Mouse (Mus musculus): Measurements from ENCODE around the gene Zfp36l2. TPM values are rescaled to one million over a fixed set of nuclear protein-coding genes. Genes with fewer than 3 reads are reported as not detected.
"Not testable (repeated sequence)": the region's sequence is repeated elsewhere in the genome, so short reads cannot be mapped to it uniquely, and the experiment has no call there.

The Zfp36l2 gene
- polyA plus RNA-seq, 1 experiment from 2014 or later, result 25.7 TPM

DNA sequence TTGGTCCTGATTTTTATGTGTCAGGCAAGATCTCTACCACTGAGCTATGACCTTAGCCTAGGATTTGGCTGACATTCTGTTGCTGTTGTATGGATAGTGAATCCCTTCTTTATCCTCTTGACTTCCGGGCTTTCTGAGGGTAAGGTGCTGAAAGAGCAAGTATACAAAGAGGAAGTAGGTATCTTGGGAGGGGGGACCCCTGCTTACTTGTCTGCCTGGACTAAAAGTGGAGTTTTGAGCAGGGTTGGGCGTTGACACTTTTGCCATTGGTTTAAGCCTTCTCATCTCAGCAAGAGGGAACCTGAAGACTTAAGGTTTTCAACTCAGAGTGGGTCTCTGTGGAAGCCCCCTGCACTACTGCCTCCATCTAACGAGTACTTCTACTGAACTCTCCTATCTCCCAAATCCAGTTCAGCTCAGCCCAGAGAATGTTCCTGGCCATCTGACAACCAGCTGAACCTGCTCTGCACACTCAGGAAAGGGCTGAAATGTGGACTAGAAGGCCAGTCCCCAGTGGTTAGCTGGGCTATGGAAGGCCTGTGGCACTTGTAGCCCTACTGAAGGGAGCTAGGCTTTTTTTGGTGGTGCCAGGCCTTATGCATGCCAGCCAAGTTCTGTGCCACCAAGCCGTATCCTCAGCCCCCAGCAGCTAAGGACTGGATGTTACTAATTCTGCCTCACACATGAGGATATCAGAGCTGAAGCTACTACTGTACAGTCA, 6.7 kb upstream of the Zfp36l2 start:
- 77% methylated on average over 4 of the region's 4 CpGs for WGBS
- Histone ChIP-seq H3K27ac (no peak overlapping the region), H3K9ac (no peak overlapping the region), H3K9me3 (no peaks in the 10 kb centered on the region), H3K4me1 (peaks cover 12% of the 10 kb centered on the region), H3K4me3 (replicated peaks) (no peak overlapping the region), H3K27me3 (replicated peaks) (no peaks in the 10 kb centered on the region), H3K36me3 (peaks cover 7% of the 10 kb centered on the region), H3K4me2 (no peak overlapping the region)
- no peak for ATAC-seq (ENCODE audit: insufficient read depth, low FRiP score, low read depth)

DNA sequence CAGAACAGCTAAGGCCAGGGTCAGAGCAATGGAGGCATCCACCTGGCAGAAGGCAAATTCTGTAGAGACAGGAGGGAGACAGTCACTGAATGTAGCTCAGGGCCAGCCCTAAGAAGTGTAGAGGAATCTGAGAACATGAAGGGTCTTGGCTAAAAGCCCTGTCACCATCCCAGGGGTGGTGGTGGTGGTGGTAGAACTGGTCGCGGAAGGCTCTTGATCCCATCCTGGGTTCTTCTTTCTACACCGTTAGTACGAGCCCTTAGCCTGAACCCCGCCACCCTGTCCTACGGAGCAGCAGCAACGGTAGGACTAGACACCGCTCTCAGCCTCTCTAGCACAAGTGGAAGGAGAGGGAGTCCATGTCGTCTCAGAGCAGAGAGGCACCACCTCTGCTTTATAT, 5.7 kb upstream of the Zfp36l2 start:
- Histone ChIP-seq H3K9me3 (no peaks in the 10 kb centered on the region), H3K27me3 (replicated peaks) (no peaks in the 10 kb centered on the region), H3K27ac (no peak overlapping the region), H3K4me2 (no peak overlapping the region), H3K9ac (no peak overlapping the region), H3K4me3 (replicated peaks) (no peak overlapping the region), H3K4me1 (peaks cover 22% of the 10 kb centered on the region), H3K36me3 (peaks cover 7% of the 10 kb centered on the region)
- 84% methylated on average over 9 of the region's 9 CpGs for WGBS
- ATAC-seq (ENCODE audit: insufficient read depth, low FRiP score, low read depth), result no peak

DNA sequence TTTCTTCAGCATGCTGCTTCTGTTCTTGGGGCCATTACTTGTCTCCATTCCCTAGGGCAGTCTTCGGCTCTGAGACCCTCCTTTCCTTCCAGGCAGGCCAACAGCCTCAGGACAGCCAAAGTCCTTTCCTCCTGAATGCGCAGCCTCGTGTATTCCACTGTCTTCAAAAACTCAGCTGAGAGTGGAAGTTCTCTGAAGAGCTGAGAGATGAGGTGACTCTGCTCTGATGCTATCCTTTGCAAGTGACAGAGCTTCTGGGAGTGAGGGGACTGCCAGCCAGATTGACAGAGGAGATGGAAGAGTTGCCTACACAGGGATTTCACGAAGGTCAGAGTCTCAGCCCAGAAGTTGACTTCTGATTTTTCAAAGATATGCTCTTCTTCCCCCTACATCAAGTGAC, 4.2 kb upstream of the Zfp36l2 start:
- Histone ChIP-seq H3K4me2 (no peak overlapping the region), H3K27ac (no peak overlapping the region)
- 82% methylated on average over 4 of the region's 4 CpGs for WGBS

DNA sequence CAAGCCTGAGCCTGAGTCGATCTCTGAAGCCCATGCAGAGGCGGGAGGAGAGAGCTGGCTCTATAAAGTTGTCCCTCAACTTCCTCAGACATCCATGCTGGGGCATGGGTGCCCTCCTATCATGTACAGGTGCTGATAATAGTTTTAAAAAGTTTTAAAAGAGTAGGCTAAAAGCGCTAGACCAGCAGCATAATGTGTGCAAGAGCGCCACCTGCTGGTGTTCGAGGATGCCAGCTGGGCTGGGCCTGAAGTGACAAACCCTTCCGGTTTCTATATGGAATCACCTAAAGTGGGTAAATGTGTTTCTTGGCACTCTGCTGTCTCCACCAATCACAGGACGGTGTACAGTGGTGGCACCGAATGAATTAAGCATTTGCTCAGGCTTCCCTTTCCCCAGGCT, 3.1 kb upstream of the Zfp36l2 start:
- Histone ChIP-seq H3K9me3 (no peaks in the 10 kb centered on the region), H3K36me3 (peaks cover 15% of the 10 kb centered on the region), H3K9ac (no peak overlapping the region), H3K4me2 (no peak overlapping the region), H3K4me1 (peaks cover 20% of the 10 kb centered on the region), H3K27me3 (replicated peaks) (no peaks in the 10 kb centered on the region), H3K4me3 (replicated peaks) (no peak overlapping the region), H3K27ac (0 out of 2 replicates have a peak overlapping the region, but pooled peaks have one; percentile 99)
- WGBS, result 25% methylated on average over 8 of the region's 8 CpGs
- ATAC-seq (ENCODE audit: insufficient read depth, low FRiP score, low read depth), result no peak

More for the DNA sequence above, 4.2 kb upstream of the Zfp36l2 start:
- Histone ChIP-seq H3K9ac (no peak overlapping the region), H3K9me3 (no peaks in the 10 kb centered on the region), H3K4me3 (replicated peaks) (no peak overlapping the region), H3K36me3 (peaks cover 7% of the 10 kb centered on the region), H3K4me1 (peaks cover 20% of the 10 kb centered on the region), H3K27me3 (replicated peaks) (no peaks in the 10 kb centered on the region)
- ATAC-seq (ENCODE audit: insufficient read depth, low FRiP score, low read depth), result no peak

DNA sequence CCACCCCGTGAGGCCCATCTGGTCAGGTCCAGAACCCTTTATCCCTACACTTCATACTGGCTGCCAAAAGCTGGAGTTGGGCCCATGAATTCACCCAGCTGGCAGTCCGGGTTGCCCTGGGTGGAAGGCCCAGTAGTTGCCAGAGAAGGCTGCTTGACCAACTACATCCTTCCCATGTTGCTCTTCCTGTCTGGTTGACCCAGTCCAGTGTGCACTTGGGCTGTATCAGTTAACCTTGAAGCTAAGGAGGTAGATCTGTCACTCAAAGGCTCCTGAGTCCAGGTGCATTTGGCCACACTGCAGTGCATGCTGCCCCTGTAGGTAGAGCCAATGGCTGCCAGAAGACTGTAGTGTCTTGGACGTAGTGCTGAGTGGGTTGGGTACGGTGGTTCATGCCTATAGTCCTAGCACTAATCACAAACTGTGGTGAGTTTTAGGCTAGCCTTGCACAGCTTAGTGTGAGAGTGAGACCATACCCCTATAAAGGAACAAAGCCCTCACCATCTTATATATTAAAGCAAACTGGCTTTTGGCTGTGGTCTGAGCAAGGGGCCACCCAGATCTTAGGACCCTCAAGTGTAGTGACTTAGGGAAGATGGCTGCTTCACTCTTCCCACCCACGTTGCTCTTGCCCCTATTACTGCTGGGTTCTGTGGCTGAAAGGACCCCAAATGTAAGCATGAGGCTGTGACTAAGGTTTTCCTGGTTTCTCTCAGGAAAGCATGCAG, 1.5 kb upstream of the Zfp36l2 start:
- H3K27ac ChIP-seq, result peak overlapping the region; percentile 99

DNA sequence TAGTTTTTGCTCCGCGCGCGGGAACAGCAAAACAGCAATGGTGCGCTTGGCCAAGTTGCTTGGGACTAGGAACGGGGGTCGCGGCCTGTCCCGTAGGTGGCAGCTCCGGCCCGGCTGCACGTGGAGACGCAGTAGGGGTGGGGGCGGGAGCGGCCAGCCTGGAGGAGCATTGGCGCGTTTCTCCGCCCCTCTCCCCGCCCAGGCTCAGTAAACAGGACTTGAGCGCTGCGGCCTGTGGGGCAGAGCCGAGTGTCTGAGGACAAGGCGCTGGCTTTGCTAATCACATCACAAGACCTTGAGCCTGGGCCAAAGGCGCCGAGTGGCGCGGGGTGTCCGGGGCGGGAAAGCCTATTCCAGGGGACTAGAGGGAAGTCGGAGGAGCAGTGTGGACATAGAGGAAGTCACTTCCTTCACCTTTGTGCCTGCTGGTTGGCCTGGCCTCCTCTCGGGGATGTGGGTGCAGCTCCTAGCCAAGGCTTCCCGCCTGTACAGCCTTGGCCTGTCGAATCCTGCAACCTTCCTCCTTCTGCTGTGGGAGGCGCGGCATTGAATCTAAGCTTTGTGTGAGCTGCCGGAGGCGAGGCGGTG, 721 bp upstream of the Zfp36l2 start:
- Histone ChIP-seq H3K9me3 (no peaks in the 10 kb centered on the region), H3K36me3 (peaks cover 15% of the 10 kb centered on the region), H3K4me2 (peak overlapping the region; percentile 95), H3K27ac (peak overlapping the region; percentile 99), H3K9ac (peak overlapping the region; percentile 59; the same call in 1 of the 2 replicates), H3K27me3 (replicated peaks) (no peaks in the 10 kb centered on the region), H3K4me1 (peaks cover 21% of the 10 kb centered on the region), H3K4me3 (replicated peaks) (peak overlapping the region; percentile 76)
- peak; percentile 84 for ATAC-seq (ENCODE audit: insufficient read depth, low FRiP score, low read depth)
- 1% methylated on average over 38 of the region's 38 CpGs for WGBS

More for the DNA sequence above, 1.5 kb upstream of the Zfp36l2 start:
- ATAC-seq (ENCODE audit: insufficient read depth, low FRiP score, low read depth), result no peak
- H3K9ac ChIP-seq, result 0 out of 2 replicates have a peak overlapping the region, but pooled peaks have one; percentile 6
- no peaks in the 10 kb centered on the region for H3K27me3 ChIP-seq (replicated peaks)
- no peaks in the 10 kb centered on the region for H3K9me3 ChIP-seq
- peak overlapping the region; percentile 95 for H3K4me2 ChIP-seq
- H3K4me1 ChIP-seq, result peaks cover 20% of the 10 kb centered on the region
- peak overlapping the region; percentile 76 for H3K4me3 ChIP-seq (replicated peaks)
- H3K36me3 ChIP-seq, result peaks cover 15% of the 10 kb centered on the region
- WGBS, result 61% methylated on average over 5 of the region's 5 CpGs

DNA sequence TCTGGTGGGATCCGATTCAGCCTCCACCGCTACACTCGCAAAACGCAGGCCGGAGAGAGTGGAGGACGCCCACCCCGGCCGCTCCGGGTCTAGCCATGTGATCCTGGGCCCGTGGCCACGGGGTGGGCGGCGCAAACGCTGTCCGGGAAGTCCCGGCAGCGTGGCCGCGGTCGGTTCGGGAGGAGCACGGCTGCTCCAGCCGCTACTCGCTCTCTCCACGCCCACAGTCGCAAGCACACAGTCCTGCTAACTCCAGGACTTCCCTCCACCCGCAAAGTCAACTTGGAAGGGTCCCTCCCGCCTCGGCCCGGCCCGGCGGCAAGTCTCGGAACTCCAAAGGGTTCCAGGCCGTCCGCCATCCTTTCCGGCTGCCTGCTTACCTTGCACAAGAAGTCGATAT, 483 bp downstream of the Zfp36l2 start:
- H3K27me3 ChIP-seq (replicated peaks); H3K9me3 ChIP-seq: not testable (repeated sequence)
- H3K9ac ChIP-seq, result peak overlapping the region; percentile 84
- WGBS, result under 1% methylated on average over 11 of the region's 37 CpGs
- peak overlapping the region; percentile 95 for H3K4me2 ChIP-seq
- ATAC-seq (ENCODE audit: insufficient read depth, low FRiP score, low read depth), result peak; percentile 12; the same call in 1 of the 2 replicates
- peak overlapping the region; percentile 99 for H3K27ac ChIP-seq
- H3K36me3 ChIP-seq, result peaks cover 14% of the 10 kb centered on the region
- peak overlapping the region; percentile 83 for H3K4me3 ChIP-seq (replicated peaks)
- peaks cover 33% of the 10 kb centered on the region for H3K4me1 ChIP-seq

DNA sequence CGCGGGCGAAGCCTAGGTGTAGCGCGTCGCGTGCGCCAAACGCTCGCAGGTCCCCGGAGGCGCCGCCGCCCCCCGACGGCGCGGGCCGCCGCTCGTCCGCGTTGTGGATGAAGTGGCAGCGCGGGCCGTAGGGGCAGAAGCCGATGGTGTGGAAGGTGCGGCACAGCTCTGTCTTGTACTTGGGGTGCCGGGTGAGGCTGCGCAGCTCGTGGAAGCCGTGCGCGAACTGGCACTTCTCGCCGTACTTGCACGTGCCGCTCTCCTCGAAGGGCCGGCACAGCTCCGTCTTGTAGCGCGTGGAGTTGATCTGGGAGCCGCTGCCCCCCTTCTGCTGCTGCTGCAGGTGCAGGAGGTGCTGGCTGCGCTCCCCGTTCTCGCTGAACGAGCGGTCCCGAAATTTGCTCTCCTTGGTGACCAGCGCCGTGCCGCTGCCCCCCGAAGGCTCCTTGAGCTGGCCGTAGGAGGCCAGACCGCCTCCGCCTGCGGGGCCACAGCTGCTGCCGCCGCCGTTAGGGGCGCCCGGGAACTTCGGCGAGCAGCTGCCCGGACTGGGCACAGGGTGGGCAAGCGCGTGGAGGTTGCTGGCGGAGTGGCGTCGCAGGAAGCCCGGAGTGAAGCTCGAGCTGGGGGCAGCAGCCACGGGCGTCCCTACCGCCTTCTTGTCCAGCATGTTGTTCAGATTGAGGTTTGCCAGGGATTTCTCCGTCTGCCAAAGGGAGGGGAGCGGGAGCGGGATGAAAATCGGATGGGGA, 1.1 kb downstream of the Zfp36l2 start:
- Histone ChIP-seq H3K36me3 (peaks cover 9% of the 10 kb centered on the region; the same call in 1 of the 2 replicates), H3K27ac (peak overlapping the region; percentile 96), H3K4me2 (peak overlapping the region; percentile 55), H3K27me3 (replicated peaks) (no peaks in the 10 kb centered on the region), H3K9ac (peak overlapping the region; percentile 84), H3K4me3 (replicated peaks) (peak overlapping the region; percentile 83), H3K4me1 (peaks cover 40% of the 10 kb centered on the region), H3K9me3 (no peaks in the 10 kb centered on the region)
- no peak for ATAC-seq (ENCODE audit: insufficient read depth, low FRiP score, low read depth)
- WGBS, result under 1% methylated on average over 79 of the region's 80 CpGs

DNA sequence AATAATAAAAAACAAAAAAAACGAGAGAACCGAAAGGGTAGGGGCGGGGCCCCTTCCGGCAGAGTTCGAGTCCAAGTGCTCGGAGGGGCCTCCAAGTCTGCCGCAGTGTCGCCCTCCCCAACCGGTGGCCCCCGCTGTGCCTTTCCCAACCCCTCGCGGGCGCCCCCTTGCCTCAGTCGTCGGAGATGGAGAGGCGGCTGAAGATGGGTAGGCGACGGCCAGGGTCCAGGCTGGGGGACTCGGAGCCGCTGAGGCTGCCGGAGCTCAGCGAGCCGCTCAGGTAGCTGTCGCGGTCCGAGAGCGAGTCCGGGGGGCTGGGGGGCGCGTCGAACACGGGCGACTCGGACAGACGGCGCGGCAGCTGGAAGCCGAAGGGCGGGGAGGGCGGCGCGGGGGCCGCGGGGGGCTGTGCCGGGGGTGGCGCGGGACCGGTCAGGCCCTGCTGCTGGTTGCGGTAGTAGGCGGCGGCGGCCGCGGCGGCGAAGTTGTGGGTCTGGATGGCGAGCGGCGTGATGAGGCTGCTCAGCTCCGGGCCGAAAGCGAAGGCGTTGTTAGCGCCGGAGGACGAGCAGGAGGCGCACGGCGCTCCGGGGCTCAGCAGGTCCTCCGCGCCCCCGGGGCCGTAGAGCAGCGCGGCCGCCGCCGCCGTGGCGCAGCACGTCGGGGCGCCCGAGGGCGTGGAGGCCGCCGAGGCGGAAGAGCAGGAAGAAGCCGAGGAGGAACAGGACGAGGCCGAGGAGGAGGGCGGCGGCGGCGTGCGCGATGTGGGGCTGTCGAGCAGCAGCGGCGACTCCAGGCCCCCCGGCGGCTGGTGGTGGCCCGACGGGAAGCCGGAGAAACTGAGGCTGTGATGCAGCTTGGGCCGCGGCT, 1.9 kb downstream of the Zfp36l2 start:
- H3K9me3 ChIP-seq, result no peaks in the 10 kb centered on the region
- no peak for ATAC-seq (ENCODE audit: insufficient read depth, low FRiP score, low read depth)
- H3K4me1 ChIP-seq, result peaks cover 48% of the 10 kb centered on the region
- H3K4me2 ChIP-seq, result peak overlapping the region; percentile 55
- H3K4me3 ChIP-seq (replicated peaks), result peak overlapping the region; percentile 83
- under 1% methylated on average over 98 of the region's 108 CpGs for WGBS
- 0 out of 2 replicates have a peak, but pooled peaks cover 7% of the 10 kb centered on the region for H3K36me3 ChIP-seq
- H3K9ac ChIP-seq, result peak overlapping the region; percentile 84
- peak overlapping the region; percentile 96 for H3K27ac ChIP-seq
- no peaks in the 10 kb centered on the region for H3K27me3 ChIP-seq (replicated peaks)

DNA sequence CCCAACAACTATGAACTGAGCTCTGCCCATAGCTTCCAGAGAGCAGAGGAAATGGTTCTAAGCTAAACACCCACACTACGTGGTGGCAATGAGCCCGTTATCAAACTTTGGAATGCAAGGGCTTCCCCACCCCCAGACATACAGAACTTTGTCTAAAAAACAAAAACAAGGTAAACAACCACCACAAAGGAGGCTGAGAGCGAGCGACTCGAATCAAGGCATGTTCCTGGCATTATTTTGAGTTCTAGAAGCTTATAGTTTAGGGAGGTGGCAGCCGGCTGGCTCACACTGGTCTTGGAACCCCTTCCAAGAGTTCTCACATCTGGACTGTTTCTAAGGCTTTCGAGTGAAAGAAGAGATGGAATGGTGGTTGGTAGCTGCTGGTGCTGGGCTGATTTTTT, 2.7 kb downstream of the Zfp36l2 start:
- Histone ChIP-seq H3K4me3 (replicated peaks) (peak overlapping the region; percentile 83), H3K9ac (peak overlapping the region; percentile 84; the same call in 1 of the 2 replicates), H3K9me3 (no peaks in the 10 kb centered on the region), H3K27ac (peak overlapping the region; percentile 96), H3K4me2 (peak overlapping the region; percentile 55), H3K27me3 (replicated peaks) (no peaks in the 10 kb centered on the region), H3K4me1 (peaks cover 46% of the 10 kb centered on the region), H3K36me3 (0 out of 2 replicates have a peak, but pooled peaks cover 7% of the 10 kb centered on the region)
- ATAC-seq (ENCODE audit: insufficient read depth, low FRiP score, low read depth), result no peak
- 0% methylated on average over 7 of the region's 7 CpGs for WGBS
